Mouse (Mus musculus) small intestine, adult 2 months (tissue): ENCODE results near the gene Galk2. TPM values are rescaled to one million over a fixed set of nuclear protein-coding genes. Genes with fewer than 3 reads are reported as not detected.

ENCODE experiments used
- H3K27ac ChIP-seq: fragments of 200-500 bp; 2 replicates; pipeline ENCODE4 v1.5.1; 2012; ENCODE audit warnings: low read depth, low read length, control low read depth, inconsistent platforms; ENCODE audit not compliant: insufficient read depth
- H3K27me3 ChIP-seq: fragments of 200-500 bp; 2 replicates; pipeline ENCODE4 v1.6.1; 2012; ENCODE audit warnings: mild to moderate bottlenecking, moderate library complexity, low read length, inconsistent platforms; ENCODE audit not compliant: control insufficient read depth, insufficient read depth
- H3K36me3 ChIP-seq: fragments of 200-500 bp; 2 replicates; pipeline ENCODE4 v1.6.1; 2012; ENCODE audit warnings: mild to moderate bottlenecking, low read length, control low read depth, inconsistent platforms; ENCODE audit not compliant: control insufficient read depth, insufficient read depth
- H3K4me1 ChIP-seq: fragments of 200-500 bp; 2 replicates; pipeline ENCODE4 v1.6.1; 2012; ENCODE audit warnings: low read length, inconsistent platforms, mixed read lengths; ENCODE audit not compliant: control insufficient read depth, insufficient read depth, insufficient read length
- H3K4me3 ChIP-seq: fragments of 200-500 bp; 2 replicates; pipeline ENCODE4 v1.5.1; 2012; ENCODE audit warnings: low read depth, mild to moderate bottlenecking, control low read depth, inconsistent platforms, low read length, moderate library complexity
- CTCF ChIP-seq: fragments of 200-500 bp; IDR thresholded peaks from 2 replicates; pipeline ENCODE4 v1.5.1; 2012; ENCODE audit warnings: low read depth, mild to moderate bottlenecking, control low read depth, inconsistent platforms, low read length, moderate library complexity, mixed read lengths; ENCODE audit not compliant: insufficient replicate concordance, insufficient read length; ENCODE audit errors: extremely low read depth
- POLR2A ChIP-seq: fragments of 200-500 bp; IDR thresholded peaks from 2 replicates; pipeline ENCODE4 v1.6.1; 2012; ENCODE audit warnings: low read depth, mild to moderate bottlenecking, control low read depth, inconsistent platforms, low read length, moderate library complexity
- WGBS: fragments of 180-500 bp; shearing (Covaris S2); methylation state at CpG from one replicate; pipeline ENCODE4 v1.1.7; 2018; 5-methylcytosine and 5-hydroxymethylcytosine counted together
- polyA plus RNA-seq: library from polyadenylated mRNA; depleted of rRNA; stranded (reverse); fragments of >200 nt; gene quantifications from 2 replicates; pipeline ENCODE4 v1.2.3, GENCODE M21; 2012

Gene Galk2
- polyA plus RNA-seq, 1 experiment, result 13.7 TPM

DNA sequence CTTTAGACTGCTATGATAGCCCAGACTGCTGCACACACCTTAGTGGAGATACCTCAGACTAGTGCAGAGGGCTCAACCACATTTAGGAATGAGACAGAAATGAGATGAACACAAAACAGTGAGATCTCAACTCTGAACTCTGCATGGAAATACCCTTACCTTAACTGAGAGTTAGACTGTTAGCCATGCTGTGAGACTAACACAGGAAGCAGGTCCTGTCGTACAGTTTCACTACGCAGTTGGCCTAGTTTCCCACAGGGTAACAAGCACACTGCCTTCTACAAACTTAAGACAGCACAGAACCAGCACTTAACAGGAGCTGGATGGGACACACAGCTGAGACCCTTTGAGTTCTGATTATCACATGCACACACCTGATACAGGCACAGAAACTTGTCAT lies 29.0 kb upstream of the Galk2 start:
- Histone ChIP-seq H3K4me1 (no peaks in the 10 kb centered on the region), H3K27ac (no peak overlapping the region), H3K27me3 (no peaks in the 10 kb centered on the region), H3K4me3 (no peak overlapping the region), H3K36me3 (peaks cover 38% of the 10 kb centered on the region)
- 84% methylated on average over 2 of the region's 2 CpGs for WGBS
- TF ChIP-seq POLR2A (no peak), CTCF (no peak)

DNA sequence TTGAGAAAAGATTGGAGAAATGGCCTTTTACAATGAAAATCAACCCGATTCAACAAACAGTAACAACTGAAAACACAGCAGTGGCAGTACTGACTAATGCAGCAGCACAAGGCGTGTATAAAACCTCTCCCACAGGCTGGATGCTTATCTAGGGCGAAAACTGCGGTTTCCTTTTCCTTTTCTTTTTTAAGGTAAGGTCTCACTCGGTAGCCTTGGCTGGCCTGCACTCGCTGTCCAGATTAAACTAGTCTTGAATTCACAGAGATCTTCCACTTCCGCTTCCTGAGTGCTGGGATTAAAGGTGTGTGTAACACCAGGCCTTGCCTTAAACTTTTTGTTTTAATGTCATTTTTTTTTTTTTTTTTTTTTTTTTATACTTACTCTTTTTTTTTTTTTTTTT lies 20.8 kb upstream of the Galk2 start:
- no peak for TF ChIP-seq CTCF
- TF ChIP-seq POLR2A, result no peak
- Histone ChIP-seq H3K4me1 (no peaks in the 10 kb centered on the region), H3K27me3 (no peaks in the 10 kb centered on the region), H3K36me3 (peaks cover 48% of the 10 kb centered on the region), H3K4me3 (no peak overlapping the region), H3K27ac (no peak overlapping the region)
- 94% methylated on average over 7 of the region's 7 CpGs for WGBS

DNA sequence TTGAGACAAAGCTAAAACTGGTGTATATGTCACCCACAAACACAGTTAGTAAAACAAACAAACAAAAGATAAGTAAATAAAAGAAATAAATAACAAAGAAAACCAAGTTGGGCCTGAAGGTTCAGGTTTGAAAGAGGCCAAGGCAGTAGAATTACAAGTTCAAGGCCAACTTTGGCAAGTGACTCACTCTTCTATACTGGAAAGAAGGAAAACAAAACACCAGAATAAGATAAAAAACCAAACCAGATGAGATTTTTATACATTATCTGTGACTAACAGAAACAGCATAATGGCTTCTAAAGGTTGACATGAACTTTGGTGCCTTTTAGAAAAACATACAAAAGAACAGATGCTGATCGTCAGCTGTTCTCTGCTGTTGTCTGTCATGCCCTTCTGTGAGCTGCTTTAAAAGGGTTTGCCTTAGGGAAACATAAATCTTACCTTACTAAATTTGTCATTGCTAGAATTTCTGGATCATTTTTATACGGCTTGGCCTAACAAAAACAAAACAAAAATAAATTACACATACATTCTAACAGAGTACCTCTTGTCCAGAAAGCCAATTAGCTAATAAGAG lies 20.1 kb upstream of the Galk2 start:
- 85% methylated on average over 2 of the region's 2 CpGs for WGBS
- no peaks in the 10 kb centered on the region for H3K27me3 ChIP-seq
- H3K4me3 ChIP-seq, result no peak overlapping the region
- no peaks in the 10 kb centered on the region for H3K4me1 ChIP-seq
- no peak overlapping the region for H3K27ac ChIP-seq
- H3K36me3 ChIP-seq, result peaks cover 46% of the 10 kb centered on the region
- TF ChIP-seq CTCF (no peak), POLR2A (no peak)

DNA sequence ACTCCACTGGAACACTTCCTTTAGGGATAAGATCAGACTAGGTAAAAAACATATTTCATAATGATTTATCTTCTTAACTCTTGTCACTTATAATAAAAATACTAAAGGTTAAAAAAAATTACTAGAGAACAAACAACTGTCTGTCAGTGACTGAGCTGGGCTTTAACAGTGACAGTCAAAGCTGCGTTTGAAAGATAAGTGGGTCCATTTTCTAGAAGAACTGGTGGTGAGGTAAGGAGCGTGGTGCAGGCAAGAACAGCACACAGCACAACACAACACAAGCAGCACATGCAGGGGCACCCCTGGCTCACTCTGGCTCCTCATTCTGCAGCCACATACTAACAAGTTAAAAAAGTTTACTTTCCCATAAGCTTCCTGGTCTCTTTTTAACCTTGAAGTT lies 7.7 kb upstream of the Galk2 start:
- WGBS, result 62% methylated on average over 2 of the region's 2 CpGs
- H3K36me3 ChIP-seq, result peaks cover 14% of the 10 kb centered on the region

DNA sequence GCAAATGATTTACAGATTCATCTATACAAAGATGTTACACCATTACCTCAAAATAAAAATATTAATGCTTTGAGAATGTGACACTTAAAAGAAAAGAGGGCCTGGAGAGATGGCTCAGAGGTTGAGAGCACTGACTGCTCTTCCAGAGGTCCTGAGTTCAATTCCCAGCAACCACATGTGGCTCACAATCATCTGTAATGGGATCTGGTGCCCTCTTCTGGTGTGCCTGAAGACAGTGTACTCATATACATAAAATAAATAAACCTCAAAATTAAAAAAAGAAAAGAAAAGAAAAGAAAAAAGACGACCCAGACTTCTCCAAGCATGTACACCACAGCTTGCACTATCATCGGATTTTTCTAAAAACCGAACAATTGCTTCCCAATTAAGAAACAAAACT lies 1.2 kb upstream of the Galk2 start:
- no peak overlapping the region for H3K4me3 ChIP-seq
- WGBS, result 37% methylated on average over 3 of the region's 3 CpGs

More for the DNA sequence above, 7.7 kb upstream of the Galk2 start:
- no peak overlapping the region for H3K27ac ChIP-seq
- TF ChIP-seq CTCF, result no peak
- no peak for TF ChIP-seq POLR2A
- H3K4me3 ChIP-seq, result no peak overlapping the region
- H3K4me1 ChIP-seq, result no peaks in the 10 kb centered on the region
- no peaks in the 10 kb centered on the region for H3K27me3 ChIP-seq

DNA sequence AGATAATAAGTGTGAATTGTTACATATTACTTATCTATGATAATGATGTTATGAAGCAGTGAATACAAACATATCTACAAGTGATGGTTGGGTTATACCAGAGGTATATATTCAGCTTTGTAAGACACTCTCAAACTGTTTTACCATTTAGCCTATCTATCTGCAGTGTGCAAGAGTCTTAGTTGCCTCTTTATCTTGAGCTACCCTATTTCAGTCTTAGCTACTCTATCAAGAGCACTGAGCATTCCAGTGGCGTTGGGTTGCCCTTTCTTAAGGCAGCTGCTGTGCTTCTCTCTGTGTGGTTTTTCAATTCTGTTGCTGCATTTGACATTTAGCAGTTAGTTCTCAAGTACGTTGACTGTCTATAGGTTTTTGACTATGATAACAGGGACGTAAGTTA lies 4.9 kb downstream of the Galk2 start:
- TF ChIP-seq CTCF, result no peak
- no peak for TF ChIP-seq POLR2A
- 82% methylated on average over 3 of the region's 3 CpGs for WGBS
- H3K36me3 ChIP-seq, result peaks cover 2% of the 10 kb centered on the region; the same call in 1 of the 2 replicates
- no peak overlapping the region for H3K4me3 ChIP-seq
- 0 out of 2 replicates have a peak, but pooled peaks cover 2% of the 10 kb centered on the region for H3K4me1 ChIP-seq
- H3K27ac ChIP-seq, result no peak overlapping the region
- no peaks in the 10 kb centered on the region for H3K27me3 ChIP-seq

More for the DNA sequence above, 1.2 kb upstream of the Galk2 start:
- TF ChIP-seq CTCF, result no peak
- TF ChIP-seq POLR2A, result no peak
- Histone ChIP-seq H3K27ac (no peak overlapping the region), H3K27me3 (no peaks in the 10 kb centered on the region), H3K36me3 (no peaks in the 10 kb centered on the region), H3K4me1 (no peaks in the 10 kb centered on the region)

DNA sequence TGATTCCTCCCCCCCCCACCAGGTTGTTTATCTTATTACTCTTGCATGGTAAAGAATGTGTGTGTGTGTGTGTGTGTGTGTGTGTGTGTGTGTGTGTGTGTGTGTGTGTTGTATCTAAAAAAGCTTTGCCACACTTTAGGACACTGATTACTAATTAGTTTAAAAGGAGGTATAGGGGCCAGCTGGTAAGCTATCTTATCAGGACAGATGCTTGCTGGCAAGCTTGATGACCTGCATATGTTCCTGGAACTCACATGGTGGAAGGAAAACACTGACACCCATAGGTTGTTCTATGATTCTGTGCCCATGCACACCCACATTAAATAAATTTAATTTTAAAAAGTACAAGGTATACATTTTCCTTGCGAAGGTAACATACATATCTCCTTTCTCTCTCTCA lies 5.6 kb downstream of the Galk2 start:
- no peak for TF ChIP-seq CTCF
- TF ChIP-seq POLR2A, result no peak
- no peak overlapping the region for H3K27ac ChIP-seq
- no peaks in the 10 kb centered on the region for H3K27me3 ChIP-seq
- WGBS, result 93% methylated on average over 1 of the region's 1 CpGs
- 0 out of 2 replicates have a peak, but pooled peaks cover 2% of the 10 kb centered on the region for H3K4me1 ChIP-seq
- H3K36me3 ChIP-seq, result peaks cover 4% of the 10 kb centered on the region
- H3K4me3 ChIP-seq, result no peak overlapping the region

DNA sequence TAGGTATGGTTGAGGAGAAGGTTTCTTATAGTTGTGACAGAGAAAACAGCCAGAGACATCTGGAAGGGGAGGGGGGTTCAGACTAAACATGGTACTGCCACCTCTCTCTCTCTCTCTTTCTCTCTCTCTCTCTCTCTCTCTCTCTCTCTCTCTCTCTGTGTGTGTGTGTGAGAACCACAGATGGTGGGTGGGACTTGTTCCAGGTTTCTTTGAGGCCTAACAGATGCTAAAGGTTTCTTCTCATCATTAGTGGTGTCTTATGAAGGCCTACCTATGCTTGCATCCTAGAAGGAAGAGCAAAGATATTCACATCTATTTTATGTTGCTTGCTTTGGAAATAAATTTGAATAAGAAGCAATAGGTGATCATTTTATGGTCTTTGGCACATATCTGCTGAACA lies 6.7 kb downstream of the Galk2 start:
- peaks cover 5% of the 10 kb centered on the region for H3K36me3 ChIP-seq
- H3K4me3 ChIP-seq, result no peak overlapping the region
- no peak overlapping the region for H3K27ac ChIP-seq
- 0 out of 2 replicates have a peak, but pooled peaks cover 3% of the 10 kb centered on the region for H3K4me1 ChIP-seq
- H3K27me3 ChIP-seq, result no peaks in the 10 kb centered on the region
- TF ChIP-seq POLR2A, result no peak
- TF ChIP-seq CTCF, result no peak
